Comparison of ENCODE assay signal across 12 mouse cellular contexts in genomic region chr6:89281492-89282332, GRCm38 (mm10).
A peak's percentile ranks its signal among the peaks of the same experiment; 100 is the strongest.
DNase-seq lines count a peak whose midpoint lies in the region; ATAC-seq and TF ChIP-seq lines count a peak whose summit lies in the region.
"Had no signal": no experiment of that assay in that cellular context is flagged by ENCODE, and none has a peak within 500 bp of the region (broad histone marks: within the 10 kb centered on the region; RNA-seq: fewer than 3 reads in every experiment).

No protein-coding gene starts in this region.

- H3K4me1 ChIP-seq in liver, adult 2 months (ENCODE audit: control insufficient read depth, insufficient read depth, low read length) = no peaks in the 10 kb centered on the region
- peaks cover 4% of the 10 kb centered on the region; the same call in 1 of the 2 replicates for H3K4me1 ChIP-seq in embryonic facial prominence, embryonic 14.5 days (ENCODE audit: control insufficient read depth, insufficient read depth, low read length)
- peaks cover 12% of the 10 kb centered on the region; the same call in 1 of the 2 replicates for H3K4me1 ChIP-seq in intestine, embryonic 15.5 days (replicated peaks)
- H3K4me1 ChIP-seq in neural tube, embryonic 13.5 days (replicated peaks) = peaks cover 17% of the 10 kb centered on the region
- H3K4me1 ChIP-seq: megakaryocyte, embryonic 14.5 days had no signal

- H3K9me3 ChIP-seq in embryonic facial prominence, embryonic 14.5 days (ENCODE audit: control insufficient read depth, low read length) = no peaks in the 10 kb centered on the region
- H3K9me3 ChIP-seq in intestine, embryonic 15.5 days = no peaks in the 10 kb centered on the region
- H3K9me3 ChIP-seq in neural tube, embryonic 13.5 days = no peaks in the 10 kb centered on the region

- TF ChIP-seq CTCF in liver, adult 2 months (IDR thresholded peaks at IDR 0.05; ENCODE audit: low read depth, low read length) = no peak

- no peaks in the 10 kb centered on the region for H3K79me2 ChIP-seq in liver, adult 2 months (ENCODE audit: control insufficient read depth, insufficient read depth, low read length)

- peak overlapping the region; percentile 19 for H3K4me2 ChIP-seq in embryonic facial prominence, embryonic 14.5 days (ENCODE audit: low read depth, low read length)
- H3K4me2 ChIP-seq in intestine, embryonic 15.5 days (replicated peaks) = peak overlapping the region; percentile 43
- peak overlapping the region; percentile 33 for H3K4me2 ChIP-seq in neural tube, embryonic 13.5 days
- H3K4me2 ChIP-seq: heart, embryonic 13.5 days had no signal

- no peak overlapping the region for H3K4me3 ChIP-seq in liver, adult 2 months (ENCODE audit: insufficient read depth, low read depth, low read length)
- no peak overlapping the region for H3K4me3 ChIP-seq in embryonic facial prominence, embryonic 14.5 days (ENCODE audit: low read depth, low read length)
- no peak overlapping the region for H3K4me3 ChIP-seq in intestine, embryonic 15.5 days (replicated peaks)
- no peak overlapping the region for H3K4me3 ChIP-seq in neural tube, embryonic 13.5 days
- H3K4me3 ChIP-seq: heart, embryonic 13.5 days; megakaryocyte, embryonic 14.5 days had no signal

- H3K27me3 ChIP-seq in liver, adult 2 months (ENCODE audit: control insufficient read depth, insufficient read depth, low read length) = no peaks in the 10 kb centered on the region
- no peaks in the 10 kb centered on the region for H3K27me3 ChIP-seq in embryonic facial prominence, embryonic 14.5 days (replicated peaks; ENCODE audit: control insufficient read depth, insufficient read depth, low read length)
- no peaks in the 10 kb centered on the region for H3K27me3 ChIP-seq in intestine, embryonic 15.5 days (replicated peaks)
- 0 out of 2 replicates have a peak, but pooled peaks cover 5% of the 10 kb centered on the region for H3K27me3 ChIP-seq in neural tube, embryonic 13.5 days

- WGBS in liver, adult 2 months = 21% methylated on average over 16 of the region's 16 CpGs
- WGBS in embryonic facial prominence, embryonic 14.5 days = 21% methylated on average over 16 of the region's 16 CpGs
- 12% methylated on average over 16 of the region's 16 CpGs for WGBS in intestine, embryonic 15.5 days
- WGBS in neural tube, embryonic 13.5 days = 7% methylated on average over 16 of the region's 16 CpGs

- DNase-seq in liver, adult 2 months (ENCODE audit: extremely low read depth, low read depth, low spot score) = peak; percentile 39
- DNase-seq in liver = no peak
- peak; percentile 30 for DNase-seq in embryonic facial prominence, embryonic 14.5 days (ENCODE audit: low spot score)
- DNase-seq in adrenal gland, postnatal 4 days (ENCODE audit: low spot score in 2 of 2) = no peak
- no peak for DNase-seq in layer of hippocampus, adult 9-10 months (ENCODE audit: low spot score)
- DNase-seq in left cerebral cortex, postnatal 14 days (ENCODE audit: low spot score in 2 of 2) = no peak
- DNase-seq: right cerebral cortex, postnatal 14 days; thymus, postnatal 25 days had no signal

- no peaks in the 10 kb centered on the region for H3K36me3 ChIP-seq in liver, adult 2 months (ENCODE audit: control insufficient read depth, insufficient read depth, low read length)
- no peaks in the 10 kb centered on the region for H3K36me3 ChIP-seq in embryonic facial prominence, embryonic 14.5 days (ENCODE audit: control insufficient read depth, insufficient read depth, low read length)
- H3K36me3 ChIP-seq in intestine, embryonic 15.5 days = no peaks in the 10 kb centered on the region
- H3K36me3 ChIP-seq in neural tube, embryonic 13.5 days = no peaks in the 10 kb centered on the region
- H3K36me3 ChIP-seq: heart, embryonic 13.5 days had no signal

- no peak overlapping the region for H3K9ac ChIP-seq in liver, adult 2 months (ENCODE audit: low read depth, low read length)
- no peak overlapping the region for H3K9ac ChIP-seq in embryonic facial prominence, embryonic 14.5 days (ENCODE audit: low read depth, low read length)
- no peak overlapping the region for H3K9ac ChIP-seq in intestine, embryonic 15.5 days
- H3K9ac ChIP-seq in neural tube, embryonic 13.5 days = no peak overlapping the region
- H3K9ac ChIP-seq: heart, embryonic 13.5 days had no signal

- intact Hi-C loops in left cerebral cortex, postnatal 14 days (cut with DNase I) = no loop called here

- H3K27ac ChIP-seq in liver, adult 2 months (replicated peaks; ENCODE audit: insufficient read depth, low read depth, low read length) = no peak overlapping the region
- H3K27ac ChIP-seq in embryonic facial prominence, embryonic 14.5 days (replicated peaks; ENCODE audit: low read depth, low read length) = no peak overlapping the region
- H3K27ac ChIP-seq in intestine, embryonic 15.5 days = no peak overlapping the region
- peak overlapping the region; percentile 38; the same call in 1 of the 2 replicates for H3K27ac ChIP-seq in neural tube, embryonic 13.5 days (replicated peaks)
- H3K27ac ChIP-seq: heart, embryonic 13.5 days had no signal

- no peak for TF ChIP-seq POLR2A in liver, adult 2 months (IDR thresholded peaks at IDR 0.05; ENCODE audit: extremely low read depth, insufficient read depth, low read length)

- ATAC-seq in embryonic facial prominence, embryonic 14.5 days (ENCODE audit: low read depth) = no peak
- ATAC-seq in intestine, embryonic 15.5 days = peak; percentile 79
- ATAC-seq in neural tube, embryonic 13.5 days (ENCODE audit: low read depth) = peak; percentile 64

Comparison
In these comparisons a context has a peak if more than half of its experiments do, and no peak if none do; other contexts are left out.
1. DNase-seq: peak in liver, adult 2 months (single experiment) and embryonic facial prominence, embryonic 14.5 days (single experiment); none in liver (single experiment), adrenal gland, postnatal 4 days (0 of 2), layer of hippocampus, adult 9-10 months (single experiment) and left cerebral cortex, postnatal 14 days (0 of 2).
2. Peak in every context shown above with its lines, with median percentiles within 50 percentile points of each other: H3K4me2 ChIP-seq.